Mouse (Mus musculus) thymus, postnatal 14 days (tissue): ENCODE measurements around the gene Slc38a9.

Source experiments
- DNase-seq: peaks from one replicate; pipeline ENCODE4 v3.0.0; 2021

Gene Slc38a9

GRCm38 (mm10) chr13:112747808-112748430 is 87.4 kb downstream of the Slc38a9 start:
- DNase-seq, result no peak

GRCm38 (mm10) chr13:112748808-112749510 is 88.4 kb downstream of the Slc38a9 start:
- no peak for DNase-seq

DNA sequence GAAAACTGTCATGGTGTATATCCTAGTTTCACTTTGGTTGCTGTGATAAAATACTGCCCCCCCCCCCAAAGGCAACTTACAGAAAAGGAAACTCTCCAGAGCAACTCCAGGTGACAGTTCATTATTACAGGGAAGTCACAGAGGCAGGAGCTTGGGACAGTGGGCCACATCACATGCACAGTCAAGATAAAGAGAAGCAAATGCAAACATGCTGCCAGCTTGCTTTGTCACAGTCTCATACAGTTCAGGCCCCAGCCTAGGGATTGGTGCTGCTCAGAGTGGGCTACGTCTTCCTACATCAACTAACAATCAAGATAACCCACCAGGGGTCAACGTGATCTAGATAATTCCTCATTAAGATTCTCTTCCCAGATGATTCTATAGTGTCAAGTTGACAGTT is 89.3 kb downstream of the Slc38a9 start:
- no peak for DNase-seq

GRCm38 (mm10) chr13:112751454-112752308 is 91.1 kb downstream of the Slc38a9 start:
- peak; percentile 60 for DNase-seq

DNA sequence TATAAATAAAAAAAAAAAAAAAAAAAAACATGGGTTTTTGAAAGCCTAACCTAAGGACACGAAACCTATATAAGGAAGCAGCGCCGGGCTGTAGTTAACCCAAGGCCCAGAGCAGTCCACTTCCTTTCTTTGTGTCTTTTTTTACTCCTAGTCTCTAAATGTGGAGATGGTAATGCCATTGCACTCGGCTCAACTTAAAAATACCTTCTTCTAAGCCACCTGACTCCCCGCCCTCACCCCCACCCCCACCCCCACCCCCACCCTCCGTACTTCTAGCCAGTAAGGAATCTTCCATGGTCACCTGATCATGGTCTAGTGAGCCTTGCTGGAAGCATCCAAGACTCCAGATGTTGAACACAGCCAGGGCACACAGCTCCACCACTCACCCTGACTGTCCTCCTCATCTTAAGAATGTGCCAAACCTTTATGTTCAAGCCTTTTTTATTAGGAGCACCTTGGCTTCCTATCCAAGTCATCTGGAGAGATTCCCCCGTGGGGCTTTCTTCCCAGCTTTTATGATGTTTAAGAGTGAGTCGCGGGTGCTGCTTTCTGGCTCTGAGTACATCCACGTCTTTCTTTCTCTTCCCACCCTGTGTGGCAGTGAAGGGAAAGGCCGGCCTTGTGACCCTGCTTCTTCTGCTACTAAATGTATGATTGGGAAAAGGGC is 91.9 kb downstream of the Slc38a9 start:
- DNase-seq, result no peak

GRCm38 (mm10) chr13:112753522-112753921 is 93.0 kb downstream of the Slc38a9 start:
- no peak for DNase-seq

- no peak for DNase-seq
These were observed 94.3 kb downstream of the Slc38a9 start for GRCm38 (mm10) chr13:112754871-112755270.

- no peak for DNase-seq
These were observed 95.0 kb downstream of the Slc38a9 start for GRCm38 (mm10) chr13:112755507-112756010.

GRCm38 (mm10) chr13:112757395-112757794 is 96.8 kb downstream of the Slc38a9 start:
- no peak for DNase-seq

GRCm38 (mm10) chr13:112758546-112759090 is 98.1 kb downstream of the Slc38a9 start:
- DNase-seq, result no peak

- DNase-seq, result no peak
These were observed 98.8 kb downstream of the Slc38a9 start for GRCm38 (mm10) chr13:112759364-112759763.

DNA sequence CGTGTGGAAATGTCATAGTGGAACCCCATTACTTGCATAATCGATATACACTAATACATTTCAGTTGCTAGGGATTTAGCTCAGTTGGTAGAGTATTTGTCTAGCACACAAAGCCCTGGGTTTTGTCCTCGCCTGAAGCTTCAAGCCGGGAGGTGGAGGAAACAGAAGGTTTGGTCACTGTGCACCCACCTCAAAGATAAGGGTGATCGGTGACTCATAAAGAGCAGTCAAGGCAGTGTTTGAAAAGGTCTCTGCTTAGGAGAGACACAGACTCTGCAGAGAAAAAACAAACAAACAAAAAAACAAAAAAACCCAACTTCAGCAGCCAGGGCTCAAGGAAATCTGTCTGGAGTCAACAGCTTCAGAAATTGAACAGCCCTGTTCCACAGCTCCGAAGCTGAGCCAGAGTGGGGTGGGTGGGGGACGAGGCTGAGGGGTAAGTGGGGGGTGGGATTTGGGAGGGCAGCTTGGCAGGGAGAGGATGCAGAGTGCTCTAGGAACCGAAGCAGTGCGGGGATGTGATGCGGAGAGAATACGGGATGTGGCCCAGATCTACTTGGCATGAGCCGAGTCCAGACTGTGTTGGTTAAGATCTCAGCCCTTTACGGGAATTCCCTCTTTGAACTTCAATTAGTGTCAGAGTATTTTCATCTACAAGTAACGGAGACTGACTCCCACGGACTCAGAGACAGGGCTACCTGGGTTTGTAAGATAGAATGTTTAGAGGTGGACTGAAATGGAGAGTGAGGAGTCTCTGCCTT is 99.4 kb downstream of the Slc38a9 start:
- no peak for DNase-seq

- no peak for DNase-seq
These were observed 100.0 kb downstream of the Slc38a9 start for GRCm38 (mm10) chr13:112760538-112760881.

GRCm38 (mm10) chr13:112761787-112762186 is 101.2 kb downstream of the Slc38a9 start:
- no peak for DNase-seq

GRCm38 (mm10) chr13:112762548-112762947 is 102.0 kb downstream of the Slc38a9 start:
- no peak for DNase-seq

GRCm38 (mm10) chr13:112763531-112764091 is 103.1 kb downstream of the Slc38a9 start:
- no peak for DNase-seq

- DNase-seq, result no peak
These were observed 104.0 kb downstream of the Slc38a9 start for GRCm38 (mm10) chr13:112764556-112764955.

GRCm38 (mm10) chr13:112765654-112766053 is 105.1 kb downstream of the Slc38a9 start:
- no peak for DNase-seq

- DNase-seq, result no peak
These were observed 110.2 kb downstream of the Slc38a9 start for GRCm38 (mm10) chr13:112770528-112771328.

- no peak for DNase-seq
These were observed 111.1 kb downstream of the Slc38a9 start for GRCm38 (mm10) chr13:112771447-112772208.
